Mouse (Mus musculus): ENCODE data around the gene Fen1.

DNA sequence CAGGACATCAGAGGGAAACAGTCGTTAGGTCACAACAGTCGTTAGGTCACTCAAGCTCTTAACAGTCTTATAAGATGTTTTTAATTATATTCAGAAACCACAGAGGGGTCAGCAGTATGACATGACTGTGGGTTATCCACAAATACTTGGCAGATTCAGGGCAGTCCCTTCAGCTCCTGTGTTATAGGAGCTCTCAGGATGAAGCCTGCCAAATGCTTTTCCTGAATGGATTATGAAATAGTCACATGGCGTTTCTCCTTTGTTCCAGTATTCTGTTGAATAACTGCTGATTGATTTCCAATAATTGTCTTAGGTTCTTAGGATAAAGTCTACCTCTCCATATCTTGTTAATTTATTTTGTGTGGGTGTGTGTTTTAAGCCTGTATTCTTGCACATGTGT is 54.8 kb downstream of the Fen1 start:
- TF ChIP-seq GATA1 (IDR thresholded peaks at IDR 0.05; ENCODE audit: borderline replicate concordance, low read length) = no peak
- no peak for TF ChIP-seq FLI1 (IDR thresholded peaks at IDR 0.05; ENCODE audit: low read length)
